Mouse (Mus musculus) testis, postnatal 10 days (tissue): Measurements from ENCODE around the gene 1810046K07Rik.

Experiments used
- DNase-seq: peaks from one replicate; pipeline ENCODE4 v3.0.0; 2021; ENCODE audit warnings: low spot score

Gene 1810046K07Rik

GRCm38 (mm10) chr9:51303980-51304379 is 24.7 kb downstream of the 1810046K07Rik start:
- no peak for DNase-seq

GRCm38 (mm10) chr9:51293541-51293940 is 35.2 kb downstream of the 1810046K07Rik start:
- no peak for DNase-seq

- peak; percentile 80 for DNase-seq
Measured at GRCm38 (mm10) chr9:51292674-51293073, 36.0 kb downstream of the 1810046K07Rik start.

GRCm38 (mm10) chr9:51290980-51291379 is 37.7 kb downstream of the 1810046K07Rik start:
- DNase-seq = no peak

- DNase-seq = no peak
Measured at GRCm38 (mm10) chr9:51286079-51286478, 42.6 kb downstream of the 1810046K07Rik start.

- peak; percentile 88 for DNase-seq
Measured at GRCm38 (mm10) chr9:51278500-51279381, 50.0 kb downstream of the 1810046K07Rik start, which contains the start of gene Colca2. TSS of gene Colca2 (minus strand) at chr9:51278569.

GRCm38 (mm10) chr9:51277834-51278498 is 50.8 kb downstream of the 1810046K07Rik start:
- no peak for DNase-seq

- DNase-seq = no peak
Measured at GRCm38 (mm10) chr9:51274678-51275077, 54.0 kb downstream of the 1810046K07Rik start.

- no peak for DNase-seq
Measured at GRCm38 (mm10) chr9:51273581-51274154, 55.0 kb downstream of the 1810046K07Rik start.

GRCm38 (mm10) chr9:51272102-51272501 is 56.6 kb downstream of the 1810046K07Rik start:
- DNase-seq = no peak

GRCm38 (mm10) chr9:51271073-51271472 is 57.6 kb downstream of the 1810046K07Rik start:
- DNase-seq = no peak

- no peak for DNase-seq
Measured at GRCm38 (mm10) chr9:51268852-51269251, 59.9 kb downstream of the 1810046K07Rik start.

GRCm38 (mm10) chr9:51258426-51258825 is 70.3 kb downstream of the 1810046K07Rik start:
- no peak for DNase-seq

GRCm38 (mm10) chr9:51256780-51257502 is 71.8 kb downstream of the 1810046K07Rik start:
- no peak for DNase-seq
